Mouse (Mus musculus) olfactory bulb, adult 2 months (tissue): ENCODE results near the gene Tbc1d4. TPM values are rescaled to one million over a fixed set of nuclear protein-coding genes. Genes with fewer than 3 reads are reported as not detected.

Source experiments
- H3K27ac ChIP-seq: fragments of 200-500 bp; 2 replicates; pipeline ENCODE4 v1.5.1; 2012; ENCODE audit warnings: low read depth, low read length; ENCODE audit not compliant: insufficient read depth
- H3K4me1 ChIP-seq: fragments of 200-500 bp; 2 replicates; pipeline ENCODE4 v1.6.1; 2012; ENCODE audit warnings: low read length; ENCODE audit not compliant: control insufficient read depth, insufficient read depth
- H3K4me3 ChIP-seq: fragments of 200-500 bp; 2 replicates; pipeline ENCODE4 v1.5.1; 2012; ENCODE audit warnings: mild to moderate bottlenecking, low read depth, low read length, moderate library complexity; ENCODE audit not compliant: insufficient read depth
- CTCF ChIP-seq: fragments of 200-500 bp; IDR thresholded peaks from 2 replicates; pipeline ENCODE4 v1.5.1; 2012; ENCODE audit warnings: low read depth, mild to moderate bottlenecking, low read length, moderate library complexity; ENCODE audit not compliant: insufficient read depth
- POLR2A ChIP-seq: fragments of 200-500 bp; IDR thresholded peaks from 2 replicates; pipeline ENCODE4 v1.6.1; 2012; ENCODE audit warnings: mild to moderate bottlenecking, low read depth, low read length, moderate library complexity; ENCODE audit not compliant: insufficient read depth
- WGBS: fragments of 180-500 bp; shearing (Covaris S2); methylation state at CpG from one replicate; pipeline ENCODE4 v1.1.7; 2018; 5-methylcytosine and 5-hydroxymethylcytosine counted together
- polyA plus RNA-seq: library from polyadenylated mRNA; stranded (reverse); fragments of >200 nt; gene quantifications from 2 replicates; pipeline ENCODE4 v1.2.4, GENCODE M21; 2012; ENCODE audit warnings: low replicate concordance; ENCODE audit not compliant: missing spikeins, insufficient read depth, insufficient read length

Gene Tbc1d4
- polyA plus RNA-seq, 1 experiment = not detected

DNA sequence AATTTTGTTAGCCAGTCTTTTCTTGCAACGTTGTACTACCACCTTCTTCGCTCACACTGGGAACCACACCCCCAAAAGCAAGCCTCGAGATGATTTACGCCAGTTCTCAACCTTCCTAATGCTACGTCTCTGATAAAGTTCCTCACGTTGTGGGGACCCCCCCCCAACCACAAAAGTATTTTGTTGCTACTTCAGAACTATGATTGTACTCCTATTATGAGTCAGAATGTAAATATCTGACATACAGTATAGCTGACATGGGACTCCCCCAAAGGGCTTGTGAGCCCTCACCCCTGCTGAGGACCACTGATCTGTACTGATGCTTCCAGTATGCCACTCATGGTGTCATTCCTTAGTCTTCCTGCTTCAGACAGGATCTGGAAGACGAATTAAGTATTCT is 128.4 kb downstream of the Tbc1d4 start:
- H3K27ac ChIP-seq = no peak overlapping the region
- 95% methylated on average over 7 of the region's 7 CpGs for WGBS
- TF ChIP-seq POLR2A (no peak), CTCF (no peak)
- no peaks in the 10 kb centered on the region for H3K4me1 ChIP-seq
- H3K4me3 ChIP-seq = no peak overlapping the region

GRCm38 (mm10) chr14:101477827-101478220 is 131.2 kb downstream of the Tbc1d4 start:
- no peak overlapping the region for H3K27ac ChIP-seq
- no peaks in the 10 kb centered on the region for H3K4me1 ChIP-seq
- no peak overlapping the region for H3K4me3 ChIP-seq
- TF ChIP-seq CTCF (no peak), POLR2A (no peak)
- 93% methylated on average over 5 of the region's 5 CpGs for WGBS

- no peak overlapping the region for H3K27ac ChIP-seq
- TF ChIP-seq CTCF (no peak), POLR2A (no peak)
- no peaks in the 10 kb centered on the region for H3K4me1 ChIP-seq
- 88% methylated on average over 20 of the region's 20 CpGs for WGBS
- no peak overlapping the region for H3K4me3 ChIP-seq
These were observed 131.7 kb downstream of the Tbc1d4 start for GRCm38 (mm10) chr14:101477081-101477826.

DNA sequence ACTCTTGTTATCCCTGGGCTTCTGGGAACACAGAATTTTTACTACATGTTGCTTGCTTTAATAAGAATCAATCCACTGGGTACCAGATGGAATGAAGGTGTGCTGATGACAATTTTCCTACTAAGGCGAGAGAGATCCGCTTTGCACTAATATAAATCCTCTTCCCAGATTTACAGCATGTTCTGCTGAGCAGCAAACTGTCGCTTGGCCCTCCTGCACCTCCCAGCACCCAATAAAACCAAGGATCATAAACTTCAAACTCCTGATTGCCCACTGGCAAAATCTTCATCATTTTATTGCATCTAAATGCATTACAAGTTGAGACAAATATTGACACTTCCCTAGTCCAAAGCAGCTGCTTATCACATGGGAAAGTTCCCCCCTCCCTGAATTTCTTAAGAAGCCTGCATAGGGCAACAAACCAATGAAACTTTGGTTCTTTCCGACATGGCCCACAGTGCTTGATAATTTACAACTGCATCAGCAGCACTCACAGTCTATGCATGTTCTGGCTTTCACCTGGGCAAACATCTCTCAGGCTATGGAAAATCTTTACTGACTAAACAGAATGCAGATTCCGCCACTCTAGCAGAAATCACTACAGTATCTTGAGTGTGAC is 139.4 kb downstream of the Tbc1d4 start:
- no peaks in the 10 kb centered on the region for H3K4me1 ChIP-seq
- no peak for TF ChIP-seq CTCF
- no peak for TF ChIP-seq POLR2A
- no peak overlapping the region for H3K27ac ChIP-seq
- H3K4me3 ChIP-seq = no peak overlapping the region
- WGBS = 95% methylated on average over 5 of the region's 5 CpGs

DNA sequence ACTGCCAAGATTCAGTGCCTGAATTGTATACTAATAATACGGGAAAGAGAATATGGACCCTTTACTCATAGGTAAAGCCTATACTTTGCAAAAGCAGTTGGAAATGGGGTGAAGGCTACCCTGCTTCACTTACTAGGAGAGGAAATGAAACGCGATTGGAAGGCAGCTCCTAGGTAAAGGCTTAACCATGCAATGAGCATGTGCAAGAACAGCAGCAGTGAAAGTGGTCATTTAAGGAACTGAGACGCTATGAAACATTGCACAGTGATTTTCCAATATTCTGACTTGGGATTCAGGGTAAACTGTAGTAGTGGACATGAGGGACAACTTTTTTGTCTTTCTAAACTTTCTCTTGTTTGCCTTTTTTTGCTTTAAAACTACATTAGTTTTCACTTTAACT is 140.8 kb downstream of the Tbc1d4 start:
- no peak overlapping the region for H3K27ac ChIP-seq
- WGBS = 92% methylated on average over 4 of the region's 4 CpGs
- no peaks in the 10 kb centered on the region for H3K4me1 ChIP-seq
- TF ChIP-seq POLR2A (no peak), CTCF (no peak)
- no peak overlapping the region for H3K4me3 ChIP-seq

DNA sequence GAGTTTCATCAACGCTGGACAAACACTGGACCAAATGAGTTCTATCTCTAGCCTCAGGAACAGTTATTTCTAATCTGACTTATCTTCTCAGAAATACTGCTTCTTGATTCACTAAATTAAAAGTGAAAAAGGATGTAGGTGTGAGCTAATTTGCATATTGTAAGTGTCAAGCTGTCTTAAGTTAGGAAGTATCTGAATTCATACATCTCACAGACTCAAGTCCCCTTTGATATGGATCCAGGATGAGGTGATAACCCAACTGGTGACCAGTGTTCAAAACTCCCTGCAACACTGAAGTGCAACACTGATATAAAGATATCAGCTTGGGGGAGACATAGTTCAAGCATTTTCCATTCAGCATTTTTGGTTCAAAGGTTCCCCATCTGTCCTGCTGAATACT is 141.5 kb downstream of the Tbc1d4 start:
- 95% methylated on average over 1 of the region's 1 CpGs for WGBS
- TF ChIP-seq CTCF (no peak), POLR2A (no peak)
- Histone ChIP-seq H3K4me3 (no peak overlapping the region), H3K27ac (no peak overlapping the region), H3K4me1 (no peaks in the 10 kb centered on the region)

GRCm38 (mm10) chr14:101466521-101466920 is 142.5 kb downstream of the Tbc1d4 start:
- Histone ChIP-seq H3K4me1 (no peaks in the 10 kb centered on the region), H3K27ac (no peak overlapping the region), H3K4me3 (no peak overlapping the region)
- TF ChIP-seq POLR2A (no peak), CTCF (no peak)
- whole genome bisulfite sequencing = 92% methylated on average over 11 of the region's 11 CpGs

DNA sequence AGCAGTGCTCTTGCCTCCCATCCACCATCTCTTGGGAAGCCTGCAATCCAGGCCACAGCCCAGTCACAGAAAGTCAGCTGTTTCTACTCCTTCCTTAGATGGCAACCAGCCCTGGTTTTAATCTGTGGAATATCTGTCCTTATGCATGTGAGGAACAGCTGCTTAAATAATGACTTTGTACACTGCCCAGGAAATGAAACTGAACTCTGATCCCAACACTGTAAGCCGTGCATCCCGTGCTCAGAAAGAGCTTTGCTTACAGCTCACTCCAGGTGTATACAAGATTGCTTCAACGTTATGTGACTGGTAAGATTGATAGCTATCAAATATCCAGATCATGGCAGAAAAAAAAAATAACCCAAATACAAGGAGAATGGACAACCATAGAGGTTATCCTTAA is 143.1 kb downstream of the Tbc1d4 start:
- Histone ChIP-seq H3K4me3 (no peak overlapping the region), H3K27ac (no peak overlapping the region), H3K4me1 (no peaks in the 10 kb centered on the region)
- TF ChIP-seq CTCF = no peak
- no peak for TF ChIP-seq POLR2A
- WGBS = 93% methylated on average over 3 of the region's 3 CpGs

GRCm38 (mm10) chr14:101460768-101461167 is 148.2 kb downstream of the Tbc1d4 start:
- Histone ChIP-seq H3K27ac (no peak overlapping the region), H3K4me1 (no peaks in the 10 kb centered on the region), H3K4me3 (no peak overlapping the region)
- TF ChIP-seq POLR2A = no peak
- TF ChIP-seq CTCF = no peak
- WGBS = 11% methylated on average over 6 of the region's 6 CpGs
